Mouse (Mus musculus) hindbrain, embryonic 14.5 days (tissue): ENCODE measurements around the gene Fpgs. TPM values are rescaled to one million over a fixed set of nuclear protein-coding genes. Genes with fewer than 3 reads are reported as not detected.

ENCODE experiments used
- ATAC-seq: fragments of 200-750 bp; cut with Nextera tagmentation; 2 replicates; pipeline ENCODE4 v1.8.0; 2017; ENCODE audit warnings: moderate number of reproducible peaks, mild to moderate bottlenecking, moderate TSS enrichment, moderate library complexity; ENCODE audit not compliant: low FRiP score
- DNase-seq: peaks from one replicate; pipeline ENCODE4 v3.0.0-alpha.2; 2015; ENCODE audit warnings: low spot score
- H3K27ac ChIP-seq: fragments of 300-500 bp; sonication (generic); 2 replicates; pipeline ENCODE4 v1.5.1; 2014; ENCODE audit warnings: mild to moderate bottlenecking, moderate library complexity
- H3K27me3 ChIP-seq: fragments of 300-500 bp; sonication (generic); 2 replicates; pipeline ENCODE4 v1.6.1; 2014; ENCODE audit warnings: mild to moderate bottlenecking, low read length, mixed read lengths; ENCODE audit not compliant: control insufficient read depth, insufficient read depth
- H3K36me3 ChIP-seq: fragments of 300-500 bp; sonication (generic); replicated peaks from 2 replicates; pipeline ENCODE4 v1.6.1; 2014; ENCODE audit not compliant: control insufficient read depth, insufficient read depth
- H3K4me1 ChIP-seq: fragments of 300-500 bp; sonication (generic); replicated peaks from 2 replicates; pipeline ENCODE4 v1.6.1; 2014; ENCODE audit warnings: antibody characterized with exemption, low read length, mixed read lengths; ENCODE audit not compliant: control insufficient read depth, insufficient read depth
- H3K4me2 ChIP-seq: fragments of 300-500 bp; sonication (generic); replicated peaks from 2 replicates; pipeline ENCODE4 v1.6.1; 2014; ENCODE audit warnings: mild to moderate bottlenecking, moderate library complexity
- H3K4me3 ChIP-seq: fragments of 300-500 bp; sonication (generic); replicated peaks from 2 replicates; pipeline ENCODE4 v1.5.1; 2014; ENCODE audit warnings: mild to moderate bottlenecking, low read length
- H3K9ac ChIP-seq: fragments of 300-500 bp; sonication (generic); 2 replicates; pipeline ENCODE4 v1.6.1; 2014
- H3K9me3 ChIP-seq: fragments of 300-500 bp; sonication (generic); 2 replicates; pipeline ENCODE4 v1.6.1; 2016; ENCODE audit warnings: low read length; ENCODE audit not compliant: control insufficient read depth
- WGBS: fragments of 180-500 bp; shearing (Covaris S2); extraction: QIAGEN DNeasy Blood & Tissue Kit; methylation state at CpG from one replicate; pipeline ENCODE4 v1.1.7; 2014; 5-methylcytosine and 5-hydroxymethylcytosine counted together
- polyA plus RNA-seq: library from polyadenylated mRNA; unstranded; fragments of >200 nt; fragmentation: Nextera tagmentation; extraction: Ambion mirVana; gene quantifications from 2 replicates; pipeline ENCODE4 v1.2.1, GENCODE M21; 2014

Gene Fpgs
- polyA plus RNA-seq, 1 experiment from 2014 or later = 14.8 TPM

GRCm38 (mm10) chr2:32720053-32720452, 16.1 kb upstream of the Fpgs start:
- H3K4me3 ChIP-seq = no peak overlapping the region
- ATAC-seq = no peak
- no peak overlapping the region for H3K27ac ChIP-seq
- no peaks in the 10 kb centered on the region for H3K9me3 ChIP-seq
- H3K9ac ChIP-seq = no peak overlapping the region
- DNase-seq = no peak
- H3K27me3 ChIP-seq = no peaks in the 10 kb centered on the region
- no peaks in the 10 kb centered on the region for H3K36me3 ChIP-seq
- WGBS = 91% methylated on average over 3 of the region's 3 CpGs
- H3K4me1 ChIP-seq = peaks cover 7% of the 10 kb centered on the region; the same call in 1 of the 2 replicates
- no peak overlapping the region for H3K4me2 ChIP-seq

- no peaks in the 10 kb centered on the region for H3K27me3 ChIP-seq
- 47% methylated on average over 9 of the region's 9 CpGs for WGBS
- H3K9ac ChIP-seq = no peak overlapping the region
- H3K4me3 ChIP-seq = no peak overlapping the region
- H3K27ac ChIP-seq = 0 out of 2 replicates have a peak overlapping the region, but pooled peaks have one; percentile 14
- DNase-seq (peak; percentile 49), ATAC-seq (peak; percentile 49; the same call in 1 of the 2 replicates)
- H3K9me3 ChIP-seq = no peaks in the 10 kb centered on the region
- no peak overlapping the region for H3K4me2 ChIP-seq
- no peaks in the 10 kb centered on the region for H3K36me3 ChIP-seq
- peaks cover 14% of the 10 kb centered on the region for H3K4me1 ChIP-seq
These were observed 14.8 kb upstream of the Fpgs start for GRCm38 (mm10) chr2:32718761-32719160.

GRCm38 (mm10) chr2:32714987-32715425, 11.1 kb upstream of the Fpgs start:
- Histone ChIP-seq H3K4me2 (no peak overlapping the region), H3K27me3 (no peaks in the 10 kb centered on the region), H3K9ac (no peak overlapping the region), H3K27ac (no peak overlapping the region), H3K4me1 (peaks cover 20% of the 10 kb centered on the region), H3K9me3 (no peaks in the 10 kb centered on the region), H3K36me3 (peaks cover 16% of the 10 kb centered on the region), H3K4me3 (no peak overlapping the region)
- DNase-seq (no peak), ATAC-seq (no peak)
- 66% methylated on average over 4 of the region's 4 CpGs for WGBS

GRCm38 (mm10) chr2:32714117-32714986, 10.4 kb upstream of the Fpgs start:
- no peak for ATAC-seq
- Histone ChIP-seq H3K4me2 (peak overlapping the region; percentile 96), H3K27me3 (no peaks in the 10 kb centered on the region), H3K27ac (peak overlapping the region; percentile 99), H3K4me1 (peaks cover 20% of the 10 kb centered on the region), H3K9me3 (no peaks in the 10 kb centered on the region), H3K36me3 (peaks cover 22% of the 10 kb centered on the region), H3K9ac (peak overlapping the region; percentile 92), H3K4me3 (no peak overlapping the region)
- DNase-seq = no peak
- 63% methylated on average over 11 of the region's 11 CpGs for WGBS

GRCm38 (mm10) chr2:32712934-32713817, 9.2 kb upstream of the Fpgs start, which contains the start of gene Cdk9:
Gene Cdk9, minus strand, starts transcription at chr2:32713076.
- ATAC-seq (peak; percentile 88), DNase-seq (peak; percentile 94)
- peak within 1 kb of the TSS; percentile 79 for H3K4me3 ChIP-seq
- peak within 1 kb of the TSS; percentile 92 for H3K9ac ChIP-seq
- peak within 1 kb of the TSS; percentile 99 for H3K27ac ChIP-seq
- H3K9me3 ChIP-seq = no peaks in the 10 kb centered on the region
- peaks cover 16% of the 10 kb centered on the region for H3K4me1 ChIP-seq
- WGBS = 0% methylated on average over 53 of the region's 79 CpGs
- peaks cover 34% of the 10 kb centered on the region for H3K36me3 ChIP-seq
- peak within 1 kb of the TSS; percentile 96 for H3K4me2 ChIP-seq
- no peaks in the 10 kb centered on the region for H3K27me3 ChIP-seq

GRCm38 (mm10) chr2:32712586-32712933, 8.6 kb upstream of the Fpgs start:
- 1% methylated on average over 30 of the region's 44 CpGs for WGBS
- H3K4me1 ChIP-seq = peaks cover 16% of the 10 kb centered on the region
- no peaks in the 10 kb centered on the region for H3K9me3 ChIP-seq
- H3K4me2 ChIP-seq = peak overlapping the region; percentile 96
- DNase-seq = peak; percentile 94
- peak; percentile 88 for ATAC-seq
- peak overlapping the region; percentile 79 for H3K4me3 ChIP-seq
- peak overlapping the region; percentile 99 for H3K27ac ChIP-seq
- peak overlapping the region; percentile 92 for H3K9ac ChIP-seq
- peaks cover 40% of the 10 kb centered on the region for H3K36me3 ChIP-seq
- no peaks in the 10 kb centered on the region for H3K27me3 ChIP-seq

GRCm38 (mm10) chr2:32712108-32712551, 8.2 kb upstream of the Fpgs start:
- no peaks in the 10 kb centered on the region for H3K9me3 ChIP-seq
- WGBS = under 1% methylated on average over 37 of the region's 41 CpGs
- no peaks in the 10 kb centered on the region for H3K27me3 ChIP-seq
- peak overlapping the region; percentile 92 for H3K9ac ChIP-seq
- peaks cover 44% of the 10 kb centered on the region for H3K36me3 ChIP-seq
- DNase-seq (no peak), ATAC-seq (peak; percentile 22)
- H3K4me2 ChIP-seq = peak overlapping the region; percentile 96
- peaks cover 16% of the 10 kb centered on the region for H3K4me1 ChIP-seq
- peak overlapping the region; percentile 99 for H3K27ac ChIP-seq
- H3K4me3 ChIP-seq = peak overlapping the region; percentile 79

- H3K4me1 ChIP-seq = peaks cover 16% of the 10 kb centered on the region
- H3K27ac ChIP-seq = 0 out of 2 replicates have a peak overlapping the region, but pooled peaks have one; percentile 99
- peak overlapping the region; percentile 79 for H3K4me3 ChIP-seq
- peaks cover 50% of the 10 kb centered on the region for H3K36me3 ChIP-seq
- peak overlapping the region; percentile 96 for H3K4me2 ChIP-seq
- DNase-seq = no peak
- ATAC-seq = no peak
- no peaks in the 10 kb centered on the region for H3K9me3 ChIP-seq
- H3K9ac ChIP-seq = peak overlapping the region; percentile 92
- no peaks in the 10 kb centered on the region for H3K27me3 ChIP-seq
- 35% methylated on average over 9 of the region's 9 CpGs for WGBS
These were observed 7.5 kb upstream of the Fpgs start for GRCm38 (mm10) chr2:32711301-32712056.
